Mouse (Mus musculus) MEL (cell line): ENCODE results near the gene Fen1. TPM values are rescaled to one million over a fixed set of nuclear protein-coding genes. Genes with fewer than 3 reads are reported as not detected.

Experiments used
- DNase-seq: peaks from one replicate; pipeline ENCODE4 v3.0.0; 2011; ENCODE audit warnings: low read depth, low spot score
- H3K27ac ChIP-seq: 2 replicates; pipeline ENCODE4 v1.5.1; 2012; ENCODE audit warnings: low read depth, mild to moderate bottlenecking, control low read depth, low read length, moderate library complexity; ENCODE audit not compliant: control insufficient read depth
- H3K27me3 ChIP-seq, 2 experiments: fragments of 150-350 bp in 1 of 2; sonication (generic) in 1 of 2; 2 replicates each; pipeline ENCODE4 v1.6.1; 2012; ENCODE audit warnings: low read length in 2 of 2, mild to moderate bottlenecking in 2 of 2, improper control_type of control experiment in 1 of 2, moderate library complexity in 1 of 2; ENCODE audit not compliant: insufficient read depth in 2 of 2, control insufficient read depth in 1 of 2
- H3K36me3 ChIP-seq, 2 experiments: 2 replicates each; pipeline ENCODE4 v1.6.1; 2012 to 2014; ENCODE audit warnings: low read length in 2 of 2, improper control_type of control experiment in 1 of 2, inconsistent platforms in 1 of 2, mild to moderate bottlenecking in 1 of 2; ENCODE audit not compliant: insufficient read depth in 2 of 2, control insufficient read depth in 1 of 2
- H3K4me1 ChIP-seq, 2 experiments: fragments of 150-350 bp in 1 of 2; sonication (generic) in 1 of 2; 2 replicates each; pipeline ENCODE4 v1.6.1; 2012; ENCODE audit warnings: low read length in 2 of 2, improper control_type of control experiment in 1 of 2, mild to moderate bottlenecking in 1 of 2; ENCODE audit not compliant: insufficient read depth in 2 of 2, control insufficient read depth in 1 of 2
- H3K4me3 ChIP-seq, 2 experiments: fragments of 150-350 bp in 1 of 2; sonication (generic) in 1 of 2; 2 replicates each; pipeline ENCODE4 v1.5.1; 2012; ENCODE audit warnings: low read depth in 2 of 2, low read length in 2 of 2, mild to moderate bottlenecking in 2 of 2, moderate library complexity in 2 of 2, control low read depth in 1 of 2, improper control_type of control experiment in 1 of 2; ENCODE audit not compliant: control insufficient read depth in 1 of 2, insufficient read depth in 1 of 2
- H3K79me2 ChIP-seq: 2 replicates; pipeline ENCODE4 v1.6.1; 2012; ENCODE audit warnings: mild to moderate bottlenecking, low read length, moderate library complexity; ENCODE audit not compliant: control insufficient read depth, poor library complexity, insufficient read depth
- H3K9ac ChIP-seq: 2 replicates; pipeline ENCODE4 v1.6.1; 2012; ENCODE audit warnings: low read depth, mild to moderate bottlenecking, control low read depth, low read length, moderate library complexity; ENCODE audit not compliant: control insufficient read depth, poor library complexity, severe bottlenecking
- H3K9me3 ChIP-seq: fragments of 150-350 bp; sonication (generic); replicated peaks from 2 replicates; pipeline ENCODE4 v1.6.1; 2012; ENCODE audit warnings: mild to moderate bottlenecking, low read length, improper control_type of control experiment, moderate library complexity; ENCODE audit not compliant: insufficient read depth
- BHLHE40 ChIP-seq: IDR thresholded peaks from 2 replicates; pipeline ENCODE4 v1.6.1; 2012; ENCODE audit warnings: low read depth, mild to moderate bottlenecking, inconsistent platforms, low read length, improper control_type of control experiment, borderline replicate concordance
- CHD2 ChIP-seq: IDR thresholded peaks from 2 replicates; pipeline ENCODE4 v1.6.1; 2011; ENCODE audit warnings: low read length, improper control_type of control experiment
- CTCF ChIP-seq, 3 experiments: IDR thresholded peaks in 2 of 3; conservative IDR thresholded peaks in 1 of 3; 2 replicates each; pipeline ENCODE4 v1.5.1; 2011 to 2012; ENCODE audit warnings: low read length in 3 of 3, low read depth in 2 of 3, mild to moderate bottlenecking in 2 of 3, improper control_type of control experiment in 1 of 3, inconsistent platforms in 1 of 3, mixed read lengths in 1 of 3, moderate library complexity in 1 of 3; ENCODE audit not compliant: control insufficient read depth in 1 of 3, insufficient read depth in 1 of 3, poor library complexity in 1 of 3, severe bottlenecking in 1 of 3
- ELF1 ChIP-seq: IDR thresholded peaks from 2 replicates; pipeline ENCODE4 v1.6.1; 2014; ENCODE audit warnings: low read depth, mild to moderate bottlenecking, inconsistent platforms, low read length, improper control_type of control experiment, moderate library complexity
- EP300 ChIP-seq, 2 experiments: IDR thresholded peaks; 2 replicates each; pipeline ENCODE4 v1.6.1; 2011; ENCODE audit warnings: improper control_type of control experiment in 2 of 2, low read length in 2 of 2, low read depth in 1 of 2, mild to moderate bottlenecking in 1 of 2
- ETS1 ChIP-seq: IDR thresholded peaks from 2 replicates; pipeline ENCODE4 v1.6.1; 2012; ENCODE audit warnings: low read depth, mild to moderate bottlenecking, inconsistent platforms, low read length, improper control_type of control experiment, moderate library complexity
- GABPA ChIP-seq: IDR thresholded peaks from 2 replicates; pipeline ENCODE4 v1.6.1; 2012; ENCODE audit warnings: low read depth, mild to moderate bottlenecking, inconsistent platforms, low read length, improper control_type of control experiment, moderate library complexity
- GATA1 ChIP-seq: IDR thresholded peaks from 2 replicates; pipeline ENCODE4 v1.6.1; 2011; ENCODE audit warnings: low read depth, low read length, improper control_type of control experiment
- JUND ChIP-seq: IDR thresholded peaks from 2 replicates; pipeline ENCODE4 v1.6.1; 2011; ENCODE audit warnings: low read depth, mild to moderate bottlenecking, improper control_type of control experiment, low read length
- MAX ChIP-seq: IDR thresholded peaks from 2 replicates; pipeline ENCODE4 v1.6.1; 2011; ENCODE audit warnings: low read length, improper control_type of control experiment
- MXI1 ChIP-seq: IDR thresholded peaks from 2 replicates; pipeline ENCODE4 v1.6.1; 2011; ENCODE audit warnings: mild to moderate bottlenecking, low read depth, low read length, improper control_type of control experiment
- MYC ChIP-seq: IDR thresholded peaks from 2 replicates; pipeline ENCODE4 v1.6.1; 2011; ENCODE audit warnings: low read depth, mild to moderate bottlenecking, low read length, improper control_type of control experiment, moderate library complexity
- NRF1 ChIP-seq: IDR thresholded peaks from 2 replicates; pipeline ENCODE4 v1.6.1; 2014; ENCODE audit warnings: low read depth, mild to moderate bottlenecking, inconsistent platforms, low read length, improper control_type of control experiment, moderate library complexity; ENCODE audit not compliant: poor library complexity, insufficient read depth, severe bottlenecking
- POLR2AphosphoS2 ChIP-seq: IDR thresholded peaks from 2 replicates; pipeline ENCODE4 v1.6.1; 2011; ENCODE audit warnings: low read length, improper control_type of control experiment
- RAD21 ChIP-seq: IDR thresholded peaks from 2 replicates; pipeline ENCODE4 v1.6.1; 2011; ENCODE audit warnings: mild to moderate bottlenecking, low read depth, low read length, improper control_type of control experiment
- SIN3A ChIP-seq: IDR thresholded peaks from 2 replicates; pipeline ENCODE4 v1.6.1; 2012; ENCODE audit warnings: low read length, improper control_type of control experiment, inconsistent platforms
- SMC3 ChIP-seq: IDR thresholded peaks from 2 replicates; pipeline ENCODE4 v1.6.1; 2011; ENCODE audit warnings: low read depth, low read length, improper control_type of control experiment
- TAL1 ChIP-seq: IDR thresholded peaks from 2 replicates; pipeline ENCODE4 v1.6.1; 2012; ENCODE audit warnings: mild to moderate bottlenecking, inconsistent platforms, low read length, moderate library complexity, mixed read lengths
- TBP ChIP-seq: IDR thresholded peaks from 2 replicates; pipeline ENCODE4 v1.8.0; 2011; ENCODE audit warnings: low read depth, low read length, improper control_type of control experiment
- TCF12 ChIP-seq: IDR thresholded peaks from 2 replicates; pipeline ENCODE4 v1.6.1; 2014; ENCODE audit warnings: low read depth, mild to moderate bottlenecking, inconsistent platforms, low read length, improper control_type of control experiment, moderate library complexity
- UBTF ChIP-seq: IDR thresholded peaks from 2 replicates; pipeline ENCODE4 v1.6.1; 2012; ENCODE audit warnings: low read depth, mild to moderate bottlenecking, inconsistent platforms, low read length, improper control_type of control experiment, moderate library complexity, borderline replicate concordance; ENCODE audit not compliant: insufficient read depth
- USF1 ChIP-seq: IDR thresholded peaks from 2 replicates; pipeline ENCODE4 v1.6.1; 2014; ENCODE audit warnings: low read depth, mild to moderate bottlenecking, inconsistent platforms, low read length, improper control_type of control experiment, moderate library complexity
- ZC3H11A ChIP-seq: IDR thresholded peaks from 2 replicates; pipeline ENCODE4 v1.6.1; 2012; ENCODE audit warnings: low read depth, mild to moderate bottlenecking, inconsistent platforms, low read length, improper control_type of control experiment
- ZNF384 ChIP-seq: IDR thresholded peaks from 2 replicates; pipeline ENCODE4 v1.6.1; 2012; ENCODE audit warnings: low read depth, mild to moderate bottlenecking, inconsistent platforms, low read length, improper control_type of control experiment
- polyA plus RNA-seq, 2 experiments: library from polyadenylated mRNA; stranded (reverse) in 1 of 2; unstranded in 1 of 2; fragments of >175 nt in 1 of 2; fragments of >200 nt in 1 of 2; gene quantifications; 2 replicates each; pipeline versions ENCODE4 v1.2.1 to v1.2.4; 2012; ENCODE audit warnings: low replicate concordance in 2 of 2, low read depth in 1 of 2; ENCODE audit not compliant: insufficient read length in 2 of 2, insufficient read depth in 1 of 2, missing spikeins in 1 of 2
- total RNA-seq: library from RNA; depleted of rRNA; stranded (reverse); fragments of 300-350 nt; gene quantifications from 2 replicates; pipeline ENCODE4 v1.2.3, GENCODE M21; 2012

The Fen1 gene
- total and polyA plus RNA-seq, 3 experiments: 145 to 189 TPM; not detected in 1

DNA sequence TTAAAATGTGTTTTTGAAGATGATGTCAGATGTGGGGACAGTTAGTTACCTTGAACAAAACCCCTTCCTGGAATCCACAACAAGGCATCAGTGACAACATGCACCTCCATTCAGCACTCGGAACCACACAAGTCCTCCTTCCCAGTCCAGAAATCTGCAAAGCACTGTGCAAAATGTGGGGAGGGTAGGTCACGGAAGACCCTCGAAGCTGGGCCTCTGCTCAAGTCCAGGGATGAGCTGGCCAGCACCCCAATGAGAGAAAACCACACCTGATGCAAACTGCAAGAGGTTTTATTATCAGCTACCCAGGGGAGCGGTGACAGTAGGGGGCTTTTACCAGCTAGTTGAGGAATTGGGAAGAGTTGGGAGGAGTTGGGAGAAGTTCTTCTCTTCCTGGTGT lies 29.0 kb downstream of the Fen1 start:
- TF ChIP-seq SMC3 (no peak), POLR2AphosphoS2 (no peak), MXI1 (no peak), ZNF384 (no peak), MAX (no peak), ETS1 (no peak), RAD21 (no peak), UBTF (no peak), ZC3H11A (no peak), TBP (no peak), JUND (no peak), EP300 (IDR thresholded peaks at IDR 0.05; ENCODE audit: low read depth in 1 of 2, low read length in 2 of 2) (no peak), BHLHE40 (no peak), CTCF (IDR thresholded peaks at IDR 0.05 in 2 of 3, conservative IDR thresholded peaks at IDR 0.05 in 1 of 3; ENCODE audit: control insufficient read depth in 1 of 3, insufficient read depth in 1 of 3, low read depth in 2 of 3, low read length in 3 of 3, poor library complexity in 1 of 3, severe bottlenecking in 1 of 3) (no peak), NRF1 (no peak), TCF12 (no peak), CHD2 (no peak)
- H3K9me3 ChIP-seq: no peaks in the 10 kb centered on the region
- DNase-seq: no peak
- no peaks in the 10 kb centered on the region for H3K27me3 ChIP-seq
- no peak overlapping the region for H3K9ac ChIP-seq
- no peaks in the 10 kb centered on the region for H3K79me2 ChIP-seq
- no peak overlapping the region for H3K27ac ChIP-seq
- H3K4me1 ChIP-seq: peaks cover 8 to 24% of the 10 kb centered on the region in 2 experiments
- H3K36me3 ChIP-seq: peaks cover 0 to 24% of the 10 kb centered on the region in 2 experiments; a peak in 2 of 4 replicates
- H3K4me3 ChIP-seq: no peak overlapping the region

- H3K9ac ChIP-seq: peak overlapping the region; percentile 2
- no peaks in the 10 kb centered on the region for H3K79me2 ChIP-seq
- peak overlapping the region; percentile 59 for H3K27ac ChIP-seq
- DNase-seq: peak; percentile 73
- peaks cover 0 to 24% of the 10 kb centered on the region in 2 experiments; a peak in 2 of 4 replicates for H3K36me3 ChIP-seq
- peak overlapping the region; percentile 26 to 46; a peak in 3 of 4 replicates for H3K4me3 ChIP-seq
- no peaks in the 10 kb centered on the region for H3K9me3 ChIP-seq
- no peaks in the 10 kb centered on the region for H3K27me3 ChIP-seq
- peaks cover 8 to 24% of the 10 kb centered on the region in 2 experiments for H3K4me1 ChIP-seq
- TF ChIP-seq MAX (no peak), ETS1 (peak; percentile 35; the same call in 1 of the 2 replicates), CTCF (IDR thresholded peaks at IDR 0.05 in 2 of 3, conservative IDR thresholded peaks at IDR 0.05 in 1 of 3; ENCODE audit: control insufficient read depth in 1 of 3, insufficient read depth in 1 of 3, low read depth in 2 of 3, low read length in 3 of 3, poor library complexity in 1 of 3, severe bottlenecking in 1 of 3) (no peak), TAL1 (no peak), CHD2 (no peak), MYC (0 out of 2 replicates have a peak, but pooled peaks have one; percentile 9), GATA1 (peak; percentile 83), USF1 (no peak), EP300 (IDR thresholded peaks at IDR 0.05; ENCODE audit: low read depth in 1 of 2, low read length in 2 of 2) (peak; percentile 52 to 55; a peak in 3 of 4 replicates), ELF1 (0 out of 2 replicates have a peak, but pooled peaks have one; percentile 15), GABPA (no peak), TCF12 (peak; percentile 42; the same call in 1 of the 2 replicates), SIN3A (0 out of 2 replicates have a peak, but pooled peaks have one; percentile 33)
Measured at GRCm38 (mm10) chr19:10173844-10174539, 30.0 kb downstream of the Fen1 start.
